Mouse (Mus musculus) frontal cortex, adult (tissue): ENCODE measurements around the gene Fuz.

Experiments used
- ATAC-seq: cut with Nextera tagmentation; 2 replicates; pipeline ENCODE4 v1.9.2; 2017; ENCODE audit warnings: mild to moderate bottlenecking, moderate library complexity, mixed read lengths; ENCODE audit not compliant: low TSS enrichment

The Fuz gene

DNA sequence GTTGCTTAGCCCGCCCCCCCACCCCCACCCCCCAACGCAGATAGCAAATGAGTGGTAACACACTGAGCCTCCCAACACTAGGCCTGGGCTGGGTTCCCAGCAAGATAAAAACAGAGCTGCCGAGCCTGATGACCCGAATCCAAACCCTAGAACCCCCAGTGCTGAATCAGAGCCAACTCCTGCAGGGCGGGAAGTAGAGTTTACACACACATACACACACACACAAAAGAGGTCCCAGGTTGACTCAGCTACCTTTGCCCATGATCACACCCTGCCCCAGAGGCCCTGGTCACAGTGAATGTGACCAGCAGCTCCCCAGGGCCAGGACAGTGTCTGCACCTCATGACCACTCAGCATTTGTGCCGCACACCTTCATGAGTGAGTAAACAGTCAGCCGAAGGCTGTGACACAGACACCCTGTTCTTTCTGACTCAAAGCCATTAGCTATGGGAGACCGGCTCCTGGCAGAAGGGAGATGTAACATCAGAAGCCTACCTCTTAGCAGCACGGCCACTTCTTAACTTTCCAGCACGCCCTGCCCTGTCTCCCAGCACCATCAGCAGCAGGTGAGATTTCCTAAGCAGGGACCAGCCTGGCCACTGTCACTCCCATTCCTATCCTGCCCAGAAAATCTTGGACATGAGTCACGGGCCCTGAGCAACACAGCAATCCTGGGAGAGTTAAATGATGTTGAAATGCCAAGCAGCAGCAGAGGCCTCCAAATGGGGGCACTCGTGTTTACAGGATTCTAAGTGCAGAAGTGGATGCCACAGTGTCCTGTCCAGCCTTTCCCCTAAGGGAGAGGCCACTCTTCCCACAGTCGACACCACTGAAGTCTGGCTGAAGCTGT lies 7.4 kb upstream of the Fuz start:
- ATAC-seq: no peak

DNA sequence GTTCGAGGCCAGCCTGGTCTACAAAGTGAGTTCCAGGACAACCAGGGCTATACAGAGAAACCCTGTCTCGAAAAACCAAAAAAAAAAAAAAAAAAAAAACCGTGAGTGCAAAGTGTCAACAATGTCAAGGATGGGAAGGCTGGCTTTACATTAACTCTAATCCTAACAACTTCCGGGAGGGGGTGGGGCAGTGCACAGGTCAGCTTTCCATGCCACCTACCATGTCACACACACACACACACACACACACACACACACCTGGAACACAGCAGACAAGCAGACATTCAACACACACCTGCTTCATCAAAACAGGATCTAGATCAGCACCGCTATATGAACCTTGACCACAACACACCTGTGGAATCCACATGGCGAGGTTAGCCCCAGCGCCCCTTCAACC lies 5.7 kb upstream of the Fuz start:
- ATAC-seq: no peak

DNA sequence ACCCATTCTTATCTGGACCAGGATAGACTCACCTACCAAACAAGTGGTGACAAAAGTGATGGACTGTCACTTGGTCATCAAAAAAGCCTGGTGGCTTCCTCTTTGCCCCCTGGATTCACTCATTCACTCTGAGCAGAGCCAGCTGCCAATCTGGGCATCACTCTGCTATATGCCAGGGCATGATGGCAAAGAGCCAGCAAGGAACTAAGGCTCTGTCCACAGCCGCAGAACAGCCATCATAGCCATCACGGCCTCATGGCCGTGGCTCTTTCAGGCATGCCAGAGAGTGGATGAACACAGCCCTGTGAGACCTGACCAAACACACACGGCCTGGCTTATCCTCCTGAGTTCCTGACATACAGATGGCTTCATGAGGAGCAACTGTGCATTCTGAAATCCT lies 5.1 kb upstream of the Fuz start:
- ATAC-seq: no peak

DNA sequence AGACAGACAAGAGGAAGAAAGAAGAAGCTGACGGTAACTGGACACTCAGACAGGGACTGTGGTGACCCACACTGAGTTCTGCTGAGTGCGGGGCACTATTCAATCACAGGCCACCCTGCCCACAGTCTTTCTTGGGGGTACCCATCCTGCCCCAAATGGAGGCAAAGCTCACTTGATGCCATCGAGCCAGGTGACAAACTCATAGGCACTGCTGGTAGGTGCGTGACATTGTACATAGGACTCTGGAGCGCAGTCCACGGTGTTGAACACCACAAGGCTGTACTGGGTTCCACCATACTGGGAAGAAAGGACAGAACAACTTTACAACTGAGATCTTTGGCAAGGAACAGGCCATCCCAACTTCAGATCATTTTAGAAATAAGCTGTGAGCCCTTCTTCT lies 4.3 kb upstream of the Fuz start:
- no peak for ATAC-seq

DNA sequence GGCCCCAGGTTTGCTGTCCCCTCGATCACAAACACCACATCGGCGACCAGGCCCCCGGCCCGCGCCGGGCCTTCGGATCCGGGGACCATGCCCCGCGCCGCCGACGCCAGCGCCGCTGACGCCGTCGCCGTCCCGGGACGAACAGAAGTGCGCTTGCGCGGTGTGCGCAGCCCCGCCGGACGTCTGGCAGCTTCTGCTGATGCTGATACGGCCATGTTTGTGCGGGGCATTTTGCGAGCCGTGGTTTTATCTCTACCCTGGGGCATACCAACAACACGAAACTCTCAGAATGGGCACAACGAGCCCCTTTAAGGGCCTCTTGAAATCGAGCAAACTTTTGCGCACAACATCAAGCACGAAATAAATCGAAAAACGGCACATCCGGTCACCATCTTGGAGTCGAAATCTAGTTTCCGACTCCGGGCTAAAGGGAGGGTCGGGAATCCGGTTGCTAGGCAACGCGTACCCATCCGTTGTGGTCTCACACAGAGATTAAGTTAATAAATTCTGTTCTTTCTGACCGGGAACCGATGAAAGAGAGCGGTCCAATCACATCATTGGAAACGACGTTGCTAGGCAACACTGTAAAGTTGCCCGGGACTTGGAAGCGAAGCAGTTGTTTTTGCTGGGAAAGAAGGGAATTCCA lies 3.5 kb upstream of the Fuz start, which contains the start of gene Med25:
Gene Med25 (minus strand): TSS at position 437 of the 646 bp plus-strand sequence.
- ATAC-seq: peak; percentile 60

DNA sequence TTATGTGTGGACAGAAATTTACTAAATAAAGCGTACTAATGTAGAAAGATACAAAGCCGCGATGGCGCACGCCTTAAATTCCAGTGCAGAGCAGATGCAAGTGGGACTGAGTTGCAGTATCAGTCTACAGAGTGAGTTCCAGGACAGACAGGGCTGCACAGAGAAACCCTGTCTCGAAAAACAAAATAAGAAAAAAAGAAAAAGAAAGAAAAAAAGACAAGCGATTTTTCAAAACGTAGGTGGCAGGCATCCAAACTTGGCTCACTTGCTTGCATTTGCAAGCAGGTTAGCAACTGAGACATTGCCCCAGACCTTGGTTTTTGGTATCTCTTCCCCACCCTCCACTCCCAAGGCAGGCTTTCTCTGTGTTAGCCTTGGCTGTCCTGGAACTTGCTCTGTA lies 2.7 kb upstream of the Fuz start:
- no peak for ATAC-seq

DNA sequence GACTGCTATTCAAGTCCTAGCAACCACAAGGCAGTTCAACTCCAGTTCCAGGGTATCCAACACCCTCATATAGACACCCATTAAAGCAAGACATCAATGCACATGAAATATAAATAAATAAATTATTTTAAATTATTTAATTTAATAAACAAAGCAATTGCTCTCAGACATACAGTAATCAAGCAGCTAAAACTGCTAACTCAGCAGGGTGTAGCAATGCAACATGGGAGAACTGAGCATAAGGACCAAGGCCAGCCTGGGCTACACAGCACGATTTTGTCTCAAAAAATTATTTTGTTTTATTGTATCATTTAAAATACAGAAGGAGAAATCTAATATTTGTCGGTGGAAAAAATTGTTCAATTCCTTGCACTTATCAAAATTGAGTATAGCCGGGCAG lies 1.7 kb upstream of the Fuz start:
- no peak for ATAC-seq

DNA sequence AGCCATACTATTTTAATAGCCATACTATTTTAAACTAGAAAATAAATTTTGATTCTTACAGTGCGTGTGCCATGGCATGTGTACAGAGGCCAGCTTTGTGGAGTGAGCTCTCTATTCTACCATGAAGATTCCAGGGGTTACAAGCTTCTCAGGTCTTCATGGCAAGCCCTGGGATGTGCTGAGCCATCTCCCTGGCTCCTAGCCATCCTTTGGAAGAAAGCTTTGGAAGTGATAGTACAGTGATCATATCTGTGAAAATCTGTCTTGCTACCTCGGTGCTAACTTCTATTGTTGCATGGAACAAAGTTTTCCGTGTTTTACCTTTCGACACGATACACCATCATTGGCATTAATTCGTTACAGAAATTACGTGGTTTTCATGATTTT lies 680 bp upstream of the Fuz start:
- ATAC-seq: no peak

DNA sequence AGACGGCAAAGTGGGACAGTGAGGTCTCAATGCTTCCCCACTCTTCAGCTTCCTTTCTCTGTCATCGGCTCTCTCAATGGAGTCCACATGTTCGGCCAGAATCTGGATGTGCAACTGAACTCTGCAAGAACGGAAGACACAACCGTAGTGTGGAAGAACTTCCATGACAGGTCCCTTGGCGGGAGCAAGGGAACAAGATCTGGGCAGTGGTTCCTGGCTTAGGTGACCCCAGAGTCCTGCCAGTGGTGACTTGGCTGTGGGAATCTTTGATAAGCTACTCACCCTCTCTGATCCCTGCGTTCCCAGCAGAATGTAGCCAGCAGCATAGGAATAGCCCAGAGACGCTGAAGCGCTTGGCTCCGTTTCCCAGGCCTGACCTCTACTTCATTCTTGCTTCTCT lies 620 bp downstream of the Fuz start:
- no peak for ATAC-seq

DNA sequence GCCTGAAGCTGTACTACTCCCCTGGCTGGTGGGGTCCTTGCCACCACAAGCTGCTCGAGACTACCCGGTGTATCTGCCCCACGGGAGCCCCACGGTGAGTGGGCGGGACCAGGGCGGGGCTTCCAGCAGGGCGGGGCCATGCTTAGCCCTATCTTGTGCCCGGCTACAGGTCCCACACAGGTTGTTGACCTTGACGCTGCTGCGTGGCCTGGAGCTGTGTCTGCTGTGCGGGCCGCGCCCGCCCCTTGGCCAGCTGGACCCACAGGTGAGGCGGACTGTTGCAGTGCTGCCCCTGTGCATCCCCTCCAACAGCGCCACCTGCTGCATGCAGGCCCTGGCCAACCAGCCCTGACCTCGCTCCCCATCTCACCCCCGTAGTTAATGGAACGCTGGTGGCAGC lies 2.7 kb downstream of the Fuz start:
- no peak for ATAC-seq

DNA sequence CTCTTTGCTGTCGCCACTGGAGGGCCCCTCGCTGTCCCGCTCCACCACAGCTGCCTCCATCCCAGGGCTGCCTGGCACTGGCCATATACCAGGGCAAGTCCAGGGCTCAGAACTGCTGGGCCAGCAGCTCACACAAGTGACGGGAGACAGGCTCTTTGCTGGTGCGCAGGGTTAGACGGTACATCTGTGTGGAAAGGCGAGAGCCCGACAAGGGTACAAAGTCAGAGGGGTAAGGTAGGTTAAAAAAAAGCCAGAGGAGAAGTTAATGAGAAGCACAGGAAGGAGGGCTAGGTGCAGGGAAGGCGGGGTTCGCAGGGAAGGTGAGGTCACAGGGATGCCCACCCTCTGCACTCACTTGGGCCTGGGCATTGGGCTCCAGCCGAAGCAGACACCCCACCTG lies 4.8 kb downstream of the Fuz start:
- ATAC-seq: no peak

DNA sequence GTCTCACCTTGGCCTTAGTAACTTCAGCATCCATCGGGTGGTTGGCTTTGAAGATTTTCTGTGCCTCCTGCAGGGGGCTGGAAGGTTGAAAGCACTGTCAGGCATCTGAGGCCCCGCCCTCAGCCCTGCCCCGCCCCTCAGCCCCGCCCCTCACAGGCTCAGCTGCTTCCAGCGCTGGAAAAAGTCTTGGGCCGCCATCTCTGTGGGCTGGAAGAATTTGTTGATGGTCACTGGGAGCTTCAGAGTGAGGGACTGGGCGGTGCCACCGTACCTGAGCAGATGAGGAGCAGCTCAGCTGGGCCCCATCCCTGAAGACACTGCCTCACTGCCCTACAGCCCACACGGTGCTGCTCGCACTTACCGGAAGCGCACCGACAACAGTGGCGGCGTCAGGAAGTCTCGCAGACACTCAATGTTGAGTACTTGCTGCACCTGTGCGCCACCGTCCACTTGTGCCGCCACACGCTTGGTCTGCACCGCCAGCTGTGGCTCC lies 5.4 kb downstream of the Fuz start:
- no peak for ATAC-seq

DNA sequence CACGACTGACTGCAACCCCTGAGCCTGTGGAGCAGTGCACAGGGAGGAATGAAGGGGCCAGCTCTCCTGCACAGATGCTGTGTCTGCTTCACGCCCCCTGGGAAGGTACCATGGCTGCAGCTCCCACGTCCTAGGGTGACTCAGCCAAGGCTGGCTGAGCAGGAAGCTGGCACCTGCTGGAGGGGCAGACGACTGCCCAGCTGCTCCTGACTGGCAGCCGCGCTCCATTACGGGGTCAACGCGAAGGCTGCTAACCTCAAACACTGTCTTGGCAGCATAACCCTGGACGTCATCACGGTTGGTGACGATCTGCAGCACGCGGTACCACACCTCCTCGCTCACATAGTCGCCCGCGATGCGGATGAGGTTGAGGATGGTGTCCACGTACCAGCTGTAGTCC lies 9.6 kb downstream of the Fuz start:
- ATAC-seq: peak; percentile 42; the same call in 1 of the 2 replicates

DNA sequence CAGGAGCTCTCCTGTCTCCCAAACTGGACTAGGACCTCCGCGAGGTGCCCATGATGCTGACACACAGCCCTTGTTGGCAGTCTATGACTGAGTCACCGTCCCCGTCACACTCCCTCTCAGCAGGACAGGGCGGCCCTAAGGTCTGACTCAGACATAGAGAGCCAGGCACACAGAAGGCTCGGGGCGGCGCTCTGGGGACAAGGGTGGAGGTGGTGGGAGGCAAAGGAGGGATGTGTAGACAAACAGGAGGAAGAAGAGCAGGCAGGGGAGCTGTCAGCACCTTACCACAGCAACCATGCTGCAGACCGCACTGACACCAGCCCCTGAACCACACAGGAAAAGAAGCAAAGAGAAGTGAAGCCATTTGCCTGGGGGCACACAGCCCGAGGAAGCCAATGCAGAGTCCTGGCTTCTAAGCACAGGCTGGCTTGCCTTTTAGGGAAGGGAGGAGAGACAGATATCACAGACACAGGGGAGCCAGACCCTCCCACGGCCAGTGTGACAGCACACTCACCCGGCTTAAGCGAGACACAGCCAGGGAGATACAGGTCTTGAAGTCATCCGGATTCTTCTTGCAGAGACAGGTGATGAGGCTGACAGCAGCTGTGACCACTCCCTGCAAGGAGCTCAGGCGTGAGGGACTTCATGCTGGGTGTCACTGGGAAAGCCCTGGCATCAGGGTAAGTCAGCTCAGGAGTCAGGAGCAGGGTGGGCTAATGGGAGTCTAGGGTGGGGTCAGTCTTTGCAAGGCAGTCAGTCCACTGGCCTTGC lies 13.0 kb downstream of the Fuz start:
- ATAC-seq: peak; percentile 18; the same call in 1 of the 2 replicates

DNA sequence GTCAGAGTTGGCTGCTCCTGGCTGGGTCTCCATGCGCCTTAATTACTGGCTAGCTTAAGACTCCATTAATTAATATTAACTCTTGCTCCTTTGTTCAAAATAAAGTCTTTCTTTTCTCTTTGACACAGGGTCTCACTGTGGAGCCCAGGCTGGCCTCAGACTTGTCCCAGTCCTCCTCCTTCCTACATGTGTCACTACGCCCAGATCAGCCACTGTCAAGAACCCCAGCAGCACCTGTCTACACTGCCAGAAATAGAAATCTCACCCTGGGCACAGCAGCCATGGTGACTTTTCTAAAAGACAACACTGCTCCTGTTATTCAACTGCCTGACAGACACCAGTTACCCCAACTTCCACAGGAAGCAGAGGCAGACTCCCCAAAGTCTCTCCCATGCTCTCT lies 18.5 kb downstream of the Fuz start:
- no peak for ATAC-seq

DNA sequence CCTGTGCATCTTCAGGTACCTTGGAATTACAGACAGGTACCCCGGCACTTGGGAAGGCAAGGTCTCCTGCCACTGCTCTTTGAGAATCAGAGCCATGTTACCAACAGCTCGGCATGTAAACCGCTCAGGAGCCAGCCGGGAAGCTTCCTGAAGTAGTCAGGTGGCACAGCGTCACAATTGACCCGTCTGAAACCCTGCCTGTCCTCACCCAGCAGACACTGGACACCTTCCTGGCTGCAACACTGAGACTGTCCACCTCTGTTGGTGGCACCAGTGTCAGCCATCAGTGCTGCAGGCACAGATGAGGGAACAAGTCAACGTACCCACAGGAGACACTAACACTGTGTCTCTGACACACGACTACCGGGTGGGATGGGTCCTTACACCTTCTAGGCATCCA lies 19.4 kb downstream of the Fuz start:
- no peak for ATAC-seq

DNA sequence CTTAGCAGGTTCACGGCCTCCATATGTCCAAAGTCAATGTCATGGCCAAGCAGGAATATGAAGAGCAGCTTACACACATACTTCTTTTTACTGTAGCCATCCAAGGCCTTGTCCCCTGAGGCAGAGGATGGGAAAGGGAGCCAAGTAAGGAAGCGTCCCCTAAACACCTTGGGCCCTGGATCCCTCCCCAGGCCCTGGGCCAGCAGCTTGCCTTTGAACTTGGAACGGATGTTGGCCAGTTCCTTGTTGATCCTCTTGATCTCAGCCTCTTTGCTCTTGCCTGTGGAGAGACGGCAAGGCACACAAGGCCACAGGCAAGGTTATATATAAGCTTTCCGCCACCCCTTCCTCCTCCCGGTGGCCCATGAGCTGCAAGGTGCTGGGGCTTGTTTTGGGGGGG lies 20.3 kb downstream of the Fuz start:
- ATAC-seq: no peak

DNA sequence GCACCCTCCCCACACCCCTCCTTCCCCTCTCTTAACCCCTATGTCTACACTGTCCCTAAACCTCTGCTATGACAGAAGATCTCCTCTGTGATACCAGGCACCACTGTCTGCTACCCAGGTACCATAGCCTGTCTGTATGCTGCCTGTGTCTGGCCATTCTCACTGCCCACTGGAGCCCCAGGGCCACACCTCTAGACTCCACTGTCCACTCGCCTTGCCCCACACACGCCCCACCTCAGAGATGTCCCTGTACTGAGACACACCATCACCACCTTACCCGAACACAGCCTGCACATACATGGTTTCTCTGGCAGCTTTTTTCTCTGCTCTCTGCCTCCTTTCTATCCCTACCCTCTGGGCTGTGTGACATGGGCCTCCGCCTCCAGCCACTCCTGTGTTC lies 21.0 kb downstream of the Fuz start:
- no peak for ATAC-seq

DNA sequence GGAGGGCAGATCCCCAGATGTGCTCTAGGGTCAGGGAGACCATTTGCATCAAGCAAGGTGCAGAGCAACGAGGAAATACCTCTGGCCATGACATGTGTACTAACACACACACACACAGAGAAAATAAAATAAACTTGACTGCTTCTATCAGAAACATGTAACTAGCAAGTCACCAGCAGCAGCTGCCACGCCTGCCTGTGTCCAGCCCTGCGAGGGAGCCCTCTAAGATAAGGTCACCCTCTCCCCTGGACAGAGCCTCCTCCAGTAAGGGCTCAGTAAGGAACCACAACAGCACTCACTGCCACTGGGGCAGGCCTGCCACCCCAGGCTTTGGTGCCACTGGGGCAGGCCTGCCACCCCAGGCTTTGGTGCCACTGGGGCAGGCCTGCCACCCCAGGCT lies 22.3 kb downstream of the Fuz start:
- no peak for ATAC-seq

DNA sequence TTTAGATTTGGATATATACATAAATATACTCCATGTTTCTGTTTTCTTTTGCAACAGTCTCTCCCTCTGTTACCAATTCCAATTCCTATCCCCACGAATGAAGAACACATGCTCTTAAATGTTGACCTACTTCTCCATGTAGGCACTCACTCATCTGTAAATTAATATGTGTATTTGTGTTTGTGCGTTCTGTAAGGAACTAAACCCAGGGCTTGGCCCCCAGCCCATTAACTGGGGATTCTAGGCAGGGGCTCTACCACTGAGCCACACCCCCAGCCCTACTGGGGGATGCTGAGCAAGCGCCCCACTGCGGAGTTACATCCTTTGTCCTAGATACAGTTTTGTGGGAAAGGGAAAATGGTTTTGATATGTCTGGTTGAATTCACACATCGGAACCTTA lies 23.2 kb downstream of the Fuz start:
- no peak for ATAC-seq

DNA sequence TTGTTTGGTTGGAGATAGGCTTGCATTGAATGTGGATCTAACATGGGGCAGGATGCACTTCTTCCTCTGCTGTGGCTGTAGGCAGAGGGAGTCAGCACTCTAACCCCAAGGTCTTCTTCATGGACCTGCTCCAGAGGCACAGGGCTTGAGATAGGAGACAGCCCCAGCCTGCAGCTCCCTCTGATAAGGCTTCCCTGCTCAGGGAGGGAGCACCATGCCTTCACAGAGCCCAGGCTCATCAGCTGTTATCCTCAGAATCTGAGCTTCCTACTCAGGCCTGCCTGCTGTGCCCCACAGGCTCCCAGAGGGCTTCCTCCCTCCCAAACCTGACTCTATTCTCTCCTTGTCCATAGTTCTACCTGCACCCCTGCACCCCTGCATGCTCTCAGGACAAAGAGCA lies 26.7 kb downstream of the Fuz start:
- ATAC-seq: no peak

DNA sequence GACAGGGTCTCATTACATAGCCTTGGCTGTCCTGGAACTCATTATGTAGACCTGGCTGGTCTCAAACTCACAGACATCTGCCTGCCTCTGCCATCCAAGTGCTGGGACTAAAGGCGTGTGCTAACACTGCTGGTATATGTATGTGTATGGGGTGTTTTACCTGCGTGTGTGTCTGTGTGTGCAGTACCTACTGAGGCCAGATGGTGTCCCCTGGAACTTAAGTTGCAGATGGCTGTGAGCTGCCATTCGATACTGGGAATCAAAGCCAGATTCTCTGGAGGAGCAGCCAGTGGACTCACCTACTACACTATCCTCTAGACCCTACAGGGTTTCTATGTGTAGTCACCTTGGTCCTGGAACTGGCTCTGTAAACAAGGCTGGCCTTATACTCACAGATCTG lies 29.6 kb downstream of the Fuz start:
- no peak for ATAC-seq

DNA sequence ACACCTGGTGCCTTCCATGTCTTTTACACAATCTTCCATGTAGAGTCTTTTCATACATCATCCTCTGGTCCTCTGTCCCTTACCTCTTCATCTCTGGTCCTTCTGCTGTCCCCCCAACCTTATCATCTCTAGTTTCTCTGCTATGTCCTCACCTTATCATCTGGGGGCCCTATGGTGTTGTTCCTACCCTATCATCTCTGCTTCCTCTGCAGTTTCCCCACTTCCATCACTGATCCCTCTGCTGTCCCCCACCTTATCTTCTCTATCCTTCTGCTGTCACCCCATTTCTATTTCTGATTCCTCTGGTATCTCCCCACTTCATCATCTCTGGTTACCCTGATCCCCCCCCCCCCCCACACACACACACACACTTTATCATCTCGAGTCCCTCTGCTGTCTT lies 32.7 kb downstream of the Fuz start:
- ATAC-seq: no peak
